Mouse (Mus musculus) myocyte (in vitro differentiated cells): ENCODE data around the gene Prrx2.

Experiments
- CEBPB ChIP-seq: IDR thresholded peaks from 2 replicates; pipeline ENCODE4 v1.6.1; 2011; ENCODE audit warnings: mild to moderate bottlenecking, moderate library complexity; ENCODE audit not compliant: poor library complexity, insufficient read depth, severe bottlenecking
- E2F4 ChIP-seq: IDR thresholded peaks from one replicate; pipeline ENCODE4 v1.6.1; 2011; ENCODE audit warnings: mild to moderate bottlenecking, control low read depth, moderate library complexity; ENCODE audit not compliant: insufficient read depth
- MAX ChIP-seq: IDR thresholded peaks from one replicate; pipeline ENCODE4 v1.6.1; 2011; ENCODE audit warnings: low read depth, mild to moderate bottlenecking, control low read depth
- MYOD1 ChIP-seq, 3 experiments: IDR thresholded peaks; one replicate each; pipeline ENCODE4 v1.6.1; 2011; ENCODE audit warnings: control low read depth in 2 of 3, low read depth in 2 of 3, mild to moderate bottlenecking in 2 of 3, moderate library complexity in 1 of 3; ENCODE audit not compliant: insufficient read length in 2 of 3, control insufficient read depth in 1 of 3
- MYOG ChIP-seq, 3 experiments: IDR thresholded peaks; one replicate each; pipeline ENCODE4 v1.6.1; 2011; ENCODE audit warnings: control low read depth in 2 of 3, low read depth in 2 of 3, mild to moderate bottlenecking in 2 of 3; ENCODE audit not compliant: insufficient read length in 2 of 3, control insufficient read depth in 1 of 3, insufficient read depth in 1 of 3
- POLR2A ChIP-seq: IDR thresholded peaks from one replicate; pipeline ENCODE4 v1.6.1; 2011; ENCODE audit warnings: low read depth, mild to moderate bottlenecking, control low read depth, moderate library complexity; ENCODE audit not compliant: insufficient read length
- POLR2AphosphoS2 ChIP-seq: IDR thresholded peaks from one replicate; pipeline ENCODE4 v1.6.1; 2011; ENCODE audit warnings: low read depth, control low read depth; ENCODE audit not compliant: insufficient read length
- SRF ChIP-seq: IDR thresholded peaks from one replicate; pipeline ENCODE4 v1.6.1; 2011; ENCODE audit warnings: low read depth; ENCODE audit not compliant: control insufficient read depth, insufficient read length
- TCF12 ChIP-seq: IDR thresholded peaks from one replicate; pipeline ENCODE4 v1.6.1; 2011; ENCODE audit warnings: mild to moderate bottlenecking, control low read depth; ENCODE audit not compliant: poor library complexity, insufficient read depth, severe bottlenecking
- TCF3 ChIP-seq: IDR thresholded peaks from one replicate; pipeline ENCODE4 v1.6.1; 2011; ENCODE audit warnings: low read depth, control low read depth; ENCODE audit not compliant: insufficient read length
- USF1 ChIP-seq: IDR thresholded peaks from one replicate; pipeline ENCODE4 v1.6.1; 2011; ENCODE audit warnings: low read depth, mild to moderate bottlenecking, control low read depth, moderate library complexity

DNA sequence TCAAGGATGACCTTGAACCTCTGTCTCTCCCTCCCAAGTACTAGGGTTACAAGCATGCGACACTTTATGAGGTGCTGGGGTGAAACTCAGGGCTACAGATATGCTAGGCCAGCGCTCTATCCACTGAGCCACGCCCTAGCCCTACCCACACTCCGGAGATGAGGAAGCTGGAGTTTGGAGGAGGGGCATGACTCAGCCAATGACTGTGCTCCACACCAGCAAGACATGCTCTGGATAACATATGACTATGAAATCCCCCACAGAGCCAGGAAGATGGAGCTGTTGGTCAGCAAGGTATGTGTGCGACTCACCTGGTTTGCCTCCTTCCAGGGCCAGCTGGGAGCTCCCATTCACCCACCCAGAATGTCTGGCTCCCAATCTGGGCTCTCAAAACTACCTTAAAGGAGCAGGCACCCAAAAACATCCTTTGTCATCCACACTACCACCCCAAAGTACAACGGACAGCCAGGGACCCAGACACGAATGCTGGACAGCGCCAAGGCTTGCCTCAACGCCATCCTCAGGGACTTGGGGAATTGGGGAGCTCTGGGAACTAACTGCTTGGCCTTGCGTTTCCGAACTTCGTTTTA is 94.2 kb downstream of the Prrx2 start:
- TF ChIP-seq TCF12 (no peak), USF1 (no peak), POLR2A (no peak), SRF (no peak), MAX (no peak), MYOG (IDR thresholded peaks at IDR 0.05; ENCODE audit: control insufficient read depth in 1 of 3, insufficient read depth in 1 of 3, insufficient read length in 2 of 3, low read depth in 2 of 3) (no peak), MYOD1 (IDR thresholded peaks at IDR 0.05; ENCODE audit: control insufficient read depth in 1 of 3, insufficient read length in 2 of 3, low read depth in 2 of 3) (no peak), TCF3 (no peak), CEBPB (no peak), POLR2AphosphoS2 (no peak), E2F4 (no peak)
